Mouse (Mus musculus): ENCODE data around the gene Nudt17.

DNA sequence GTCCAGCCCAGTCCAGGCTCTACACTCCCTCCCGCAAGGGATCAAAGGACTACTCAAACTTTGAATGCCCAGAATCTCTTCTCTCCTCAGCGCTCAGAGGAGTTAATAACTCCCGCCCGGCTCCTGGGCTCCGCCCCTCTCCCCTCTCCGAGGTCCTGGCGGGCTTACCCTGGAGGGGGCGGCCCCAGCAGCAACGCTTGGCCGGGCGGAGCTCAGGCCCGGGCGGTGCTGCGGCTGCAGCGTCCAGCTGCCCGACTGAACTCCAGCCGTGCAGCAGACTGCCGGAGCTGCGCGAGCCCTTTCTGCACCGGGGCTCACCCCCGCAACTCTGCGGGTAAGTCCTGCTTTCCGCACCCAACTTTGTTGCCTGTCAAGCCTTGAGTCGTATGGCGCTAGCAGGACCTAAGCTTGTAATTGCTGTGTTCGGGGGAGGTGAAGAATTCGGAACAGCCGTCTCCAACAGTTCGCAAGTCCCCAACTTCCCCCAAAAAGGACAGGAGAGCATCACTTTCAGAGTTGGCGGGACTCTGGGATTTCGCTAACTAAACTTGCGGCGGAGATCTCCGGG, 12.1 kb downstream of the Nudt17 start, which contains the start of gene Pias3:
- TF ChIP-seq CTCF (IDR thresholded peaks at IDR 0.05; ENCODE audit: insufficient read depth, low read depth, low read length) (no peak), POLR2A (IDR thresholded peaks at IDR 0.05; ENCODE audit: insufficient read depth, low read depth, low read length) (no peak)

Measured in olfactory bulb, adult 2 months (tissue).